36 mouse cellular contexts compared by ENCODE assay signal in genomic region chr19:58810536-58810935, GRCm38 (mm10). TPM values are rescaled to one million over a fixed set of nuclear protein-coding genes. Genes with fewer than 3 reads are reported as not detected.
DNase-seq lines count a peak whose midpoint lies in the region; ATAC-seq and TF ChIP-seq lines count a peak whose summit lies in the region.
"Had no signal": no experiment of that assay in that cellular context is flagged by ENCODE, and none has a peak within 500 bp of the region (broad histone marks: within the 10 kb centered on the region; RNA-seq: fewer than 3 reads in every experiment).

No protein-coding gene starts in this region.

- ATAC-seq in forebrain, postnatal 0 days, result peak; percentile 28; the same call in 1 of the 2 replicates
- no peak for ATAC-seq in forebrain, embryonic 14.5 days
- no peak for ATAC-seq in hindbrain, embryonic 14.5 days (ENCODE audit: low FRiP score)
- ATAC-seq: intestine, postnatal 0 days; lung, postnatal 0 days had no signal

- WGBS in forebrain, postnatal 0 days, result 63% methylated on average over 5 of the region's 5 CpGs
- 84% methylated on average over 5 of the region's 5 CpGs for WGBS in forebrain, embryonic 14.5 days
- WGBS in hindbrain, embryonic 14.5 days, result 82% methylated on average over 5 of the region's 5 CpGs

- no peak overlapping the region for H3K4me2 ChIP-seq in forebrain, postnatal 0 days (ENCODE audit: low read depth)
- H3K4me2 ChIP-seq in forebrain, embryonic 14.5 days (ENCODE audit: low read length), result no peak overlapping the region
- H3K4me2 ChIP-seq in hindbrain, embryonic 14.5 days (replicated peaks), result no peak overlapping the region
- H3K4me2 ChIP-seq: embryonic facial prominence, embryonic 15.5 days; forebrain, embryonic 12.5 days; heart, embryonic 11.5 days; hindbrain, embryonic 13.5 days; limb, embryonic 15.5 days; liver, embryonic 13.5 days; midbrain, embryonic 12.5 days; neural tube, embryonic 12.5 days; stomach, embryonic 15.5 days had no signal

- H3K9me3 ChIP-seq in forebrain, postnatal 0 days (ENCODE audit: low read length), result no peaks in the 10 kb centered on the region
- H3K9me3 ChIP-seq in forebrain, embryonic 14.5 days (replicated peaks; ENCODE audit: control insufficient read depth, low read length), result no peaks in the 10 kb centered on the region
- H3K9me3 ChIP-seq in hindbrain, embryonic 14.5 days (ENCODE audit: control insufficient read depth, low read length), result no peaks in the 10 kb centered on the region
- H3K9me3 ChIP-seq: embryonic facial prominence, embryonic 10.5 days; embryonic facial prominence, embryonic 15.5 days; forebrain, embryonic 12.5 days; hindbrain, embryonic 13.5 days; limb, embryonic 10.5 days; limb, embryonic 15.5 days; liver, embryonic 13.5 days; megakaryocyte, embryonic 14.5 days; midbrain, embryonic 12.5 days; neural tube, embryonic 12.5 days; stomach, embryonic 15.5 days had no signal

- no peak for TF ChIP-seq CTCF in forebrain, postnatal 0 days (IDR thresholded peaks at IDR 0.05; ENCODE audit: low read depth)

- H3K4me1 ChIP-seq in forebrain, postnatal 0 days (ENCODE audit: insufficient read depth), result no peaks in the 10 kb centered on the region
- no peaks in the 10 kb centered on the region for H3K4me1 ChIP-seq in forebrain, embryonic 14.5 days (ENCODE audit: control insufficient read depth, insufficient read depth, low read length)
- H3K4me1 ChIP-seq in hindbrain, embryonic 14.5 days (replicated peaks; ENCODE audit: control insufficient read depth, insufficient read depth, low read length), result no peaks in the 10 kb centered on the region
- H3K4me1 ChIP-seq: embryonic facial prominence, embryonic 10.5 days; embryonic facial prominence, embryonic 15.5 days; forebrain, embryonic 12.5 days; limb, embryonic 10.5 days; limb, embryonic 15.5 days; liver, embryonic 13.5 days; megakaryocyte, embryonic 14.5 days; midbrain, embryonic 12.5 days; neural tube, embryonic 12.5 days; stomach, embryonic 15.5 days had no signal

- no peaks in the 10 kb centered on the region; the same call in 1 of the 2 replicates for H3K36me3 ChIP-seq in forebrain, postnatal 0 days (ENCODE audit: insufficient read depth)
- no peaks in the 10 kb centered on the region for H3K36me3 ChIP-seq in forebrain, embryonic 14.5 days (ENCODE audit: control insufficient read depth, insufficient read depth, low read length)
- 0 out of 2 replicates have a peak, but pooled peaks cover 2% of the 10 kb centered on the region for H3K36me3 ChIP-seq in hindbrain, embryonic 14.5 days (replicated peaks; ENCODE audit: control insufficient read depth, insufficient read depth)
- H3K36me3 ChIP-seq: embryonic facial prominence, embryonic 10.5 days; embryonic facial prominence, embryonic 15.5 days; forebrain, embryonic 12.5 days; G1E; limb, embryonic 10.5 days; limb, embryonic 15.5 days; liver, embryonic 13.5 days; midbrain, embryonic 12.5 days; neural tube, embryonic 12.5 days; stomach, embryonic 15.5 days had no signal

- no peak overlapping the region for H3K9ac ChIP-seq in forebrain, postnatal 0 days
- no peak overlapping the region for H3K9ac ChIP-seq in forebrain, embryonic 14.5 days (ENCODE audit: low read length)
- no peak overlapping the region for H3K9ac ChIP-seq in hindbrain, embryonic 14.5 days
- H3K9ac ChIP-seq: embryonic facial prominence, embryonic 15.5 days; forebrain, embryonic 12.5 days; hindbrain, embryonic 13.5 days; limb, embryonic 15.5 days; liver, embryonic 13.5 days; midbrain, embryonic 12.5 days; neural tube, embryonic 12.5 days; stomach, embryonic 15.5 days had no signal

- DNase-seq in forebrain, postnatal 0 days, result peak; percentile 48
- DNase-seq in forebrain, embryonic 14.5 days (ENCODE audit: low spot score), result no peak
- DNase-seq in ovary, postnatal 36 days (ENCODE audit: low spot score), result peak; percentile 41
- no peak for DNase-seq in ovary, postnatal 14 days (ENCODE audit: low spot score)
- DNase-seq in adrenal gland, postnatal 10 days, result peak; percentile 77
- no peak for DNase-seq in embryo, embryonic 10.5 days (ENCODE audit: low spot score)
- no peak for DNase-seq in hindbrain, embryonic 14.5 days (ENCODE audit: low spot score)
- DNase-seq: cerebellum, adult 11-12 months; gastrocnemius, adult 2 months; gastrocnemius, postnatal 36 days; heart, adult 18-20 months; heart, postnatal 4 days; kidney, adult 9 months; kidney, postnatal 14 days; liver, embryonic 13.5 days; lung, adult 18-20 months; lung, postnatal 4 days; thymus, postnatal 14 days had no signal

- H3K4me3 ChIP-seq in forebrain, postnatal 0 days (ENCODE audit: low read depth, low read length), result no peak overlapping the region
- no peak overlapping the region for H3K4me3 ChIP-seq in forebrain, embryonic 14.5 days (ENCODE audit: low read depth, low read length)
- H3K4me3 ChIP-seq in hindbrain, embryonic 14.5 days (replicated peaks; ENCODE audit: low read length), result no peak overlapping the region
- H3K4me3 ChIP-seq: embryonic facial prominence, embryonic 10.5 days; embryonic facial prominence, embryonic 15.5 days; forebrain, embryonic 12.5 days; gastrocnemius, adult 2 months; hindbrain, embryonic 13.5 days; limb, embryonic 10.5 days; limb, embryonic 15.5 days; liver, embryonic 13.5 days; megakaryocyte, embryonic 14.5 days; midbrain, embryonic 12.5 days; myocyte; neural tube, embryonic 12.5 days; stomach, embryonic 15.5 days had no signal

- H3K27ac ChIP-seq in forebrain, postnatal 0 days (ENCODE audit: low read depth, low read length), result no peak overlapping the region
- no peak overlapping the region for H3K27ac ChIP-seq in forebrain, embryonic 14.5 days (ENCODE audit: low read depth, low read length)
- no peak overlapping the region for H3K27ac ChIP-seq in hindbrain, embryonic 14.5 days
- H3K27ac ChIP-seq: embryonic facial prominence, embryonic 10.5 days; embryonic facial prominence, embryonic 15.5 days; forebrain, embryonic 12.5 days; gastrocnemius, adult 2 months; hindbrain, embryonic 13.5 days; limb, embryonic 10.5 days; limb, embryonic 15.5 days; liver, embryonic 13.5 days; midbrain, embryonic 12.5 days; neural tube, embryonic 12.5 days; stomach, embryonic 15.5 days had no signal

- H3K27me3 ChIP-seq in forebrain, postnatal 0 days (ENCODE audit: insufficient read depth, low read length), result no peaks in the 10 kb centered on the region
- no peaks in the 10 kb centered on the region for H3K27me3 ChIP-seq in forebrain, embryonic 14.5 days (replicated peaks; ENCODE audit: control insufficient read depth, insufficient read depth, low read length)
- no peaks in the 10 kb centered on the region for H3K27me3 ChIP-seq in hindbrain, embryonic 14.5 days (ENCODE audit: control insufficient read depth, insufficient read depth, low read length)
- H3K27me3 ChIP-seq: embryonic facial prominence, embryonic 15.5 days; forebrain, embryonic 12.5 days; hindbrain, embryonic 13.5 days; limb, embryonic 15.5 days; liver, embryonic 13.5 days; megakaryocyte, embryonic 14.5 days; neural tube, embryonic 12.5 days; stomach, embryonic 15.5 days had no signal

RNA-seq across cellular contexts. Expression of gene 1700019N19Rik, which starts 16.3 kb away (rescaled TPM):
- not detected in 2 replicates for total RNA-seq in forebrain, postnatal 0 days (2014; rRNA removed)
- not detected in 2 replicates for polyA plus RNA-seq in forebrain, postnatal 0 days (2015; fragmentation: Nextera tagmentation; extraction: Ambion mirVana)
- not detected in 2 replicates for polyA plus RNA-seq in forebrain, embryonic 14.5 days (2014; fragmentation: Nextera tagmentation; extraction: Ambion mirVana)
- not detected for total RNA-seq in adrenal gland, postnatal 10 days (2021)
- polyA plus RNA-seq in hindbrain, embryonic 14.5 days (2014; fragmentation: Nextera tagmentation; extraction: Ambion mirVana), result not detected in 2 replicates
- total RNA-seq: G1E; gastrocnemius, adult 2 months; gastrocnemius, postnatal 36 days; heart, adult 18-20 months; left cerebral cortex, postnatal 10 days; midbrain, postnatal 0 days had no signal
- polyA plus RNA-seq: embryonic facial prominence, embryonic 15.5 days; forebrain, embryonic 12.5 days; G1E; heart, embryonic 11.5 days; heart, embryonic 16.5 days; hindbrain, embryonic 13.5 days; intestine, postnatal 0 days; limb, embryonic 10.5 days; limb, embryonic 15.5 days; lung, postnatal 0 days; midbrain, embryonic 12.5 days; midbrain, postnatal 0 days; myocyte; neural tube, embryonic 12.5 days had no signal

RNA-seq across cellular contexts. Expression of gene Pnliprp2, which starts 51.0 kb away (rescaled TPM):
- 0.08 TPM in 1 of 2 replicates, not detected in the other for total RNA-seq in forebrain, postnatal 0 days (2014; rRNA removed)
- 0.15 TPM in 1 of 2 replicates, not detected in the other for polyA plus RNA-seq in forebrain, postnatal 0 days (2015; fragmentation: Nextera tagmentation; extraction: Ambion mirVana)
- polyA plus RNA-seq in forebrain, embryonic 14.5 days (2014; fragmentation: Nextera tagmentation; extraction: Ambion mirVana), result 0.22 and 0.63 TPM in 2 replicates
- total RNA-seq in adrenal gland, postnatal 10 days (2021), result not detected
- polyA plus RNA-seq in hindbrain, embryonic 14.5 days (2014; fragmentation: Nextera tagmentation; extraction: Ambion mirVana), result 0.16 TPM in 1 of 2 replicates, not detected in the other
- total RNA-seq: G1E; gastrocnemius, adult 2 months; gastrocnemius, postnatal 36 days; heart, adult 18-20 months; left cerebral cortex, postnatal 10 days had no signal
- polyA plus RNA-seq: embryonic facial prominence, embryonic 10.5 days; forebrain, embryonic 12.5 days; G1E; hindbrain, embryonic 13.5 days; midbrain, embryonic 12.5 days; midbrain, postnatal 0 days; myocyte; neural tube, embryonic 12.5 days had no signal

Comparison
In these comparisons a context has a peak if more than half of its experiments do, and no peak if none do; other contexts are left out.
1. DNase-seq: peak in forebrain, postnatal 0 days (single experiment), ovary, postnatal 36 days (single experiment) and adrenal gland, postnatal 10 days (single experiment); none in forebrain, embryonic 14.5 days (single experiment), ovary, postnatal 14 days (single experiment), embryo, embryonic 10.5 days (single experiment) and hindbrain, embryonic 14.5 days (single experiment).